ENCODE assay signal across 29 mouse cellular contexts in genomic region chr2:60401694-60402093, GRCm38 (mm10). TPM values are rescaled to one million over a fixed set of nuclear protein-coding genes. Genes with fewer than 3 reads are reported as not detected.
DNase-seq lines count a peak whose midpoint lies in the region; ATAC-seq and TF ChIP-seq lines count a peak whose summit lies in the region.
"Had no signal": no experiment of that assay in that cellular context is flagged by ENCODE, and none has a peak within 500 bp of the region (broad histone marks: within the 10 kb centered on the region; RNA-seq: fewer than 3 reads in every experiment).

No protein-coding gene starts in this region.

- H3K36me3 ChIP-seq in liver, postnatal 0 days (replicated peaks; ENCODE audit: insufficient read depth, low read length) = no peaks in the 10 kb centered on the region
- no peaks in the 10 kb centered on the region for H3K36me3 ChIP-seq in liver, embryonic 11.5 days (ENCODE audit: control insufficient read depth, insufficient read depth, low read length)
- H3K36me3 ChIP-seq: embryonic facial prominence, embryonic 13.5 days; embryonic facial prominence, embryonic 15.5 days; forebrain, embryonic 10.5 days; forebrain, embryonic 12.5 days; G1E had no signal

- no peaks in the 10 kb centered on the region for H3K27me3 ChIP-seq in liver, postnatal 0 days (ENCODE audit: insufficient read depth, low read length)
- no peaks in the 10 kb centered on the region for H3K27me3 ChIP-seq in liver, embryonic 11.5 days (replicated peaks; ENCODE audit: control insufficient read depth, insufficient read depth, low read length)
- H3K27me3 ChIP-seq: CH12.LX; embryonic facial prominence, embryonic 13.5 days; embryonic facial prominence, embryonic 15.5 days; forebrain, embryonic 12.5 days; Patski had no signal

- WGBS in liver, postnatal 0 days (ENCODE audit: insufficient replicate concordance) = 49% methylated on average over 5 of the region's 5 CpGs
- WGBS in liver, embryonic 11.5 days = 66% methylated on average over 5 of the region's 5 CpGs

- peak; percentile 82; the same call in 1 of the 2 replicates for ATAC-seq in frontal cortex, adult (ENCODE audit: low TSS enrichment)
- no peak for ATAC-seq in liver, postnatal 0 days
- ATAC-seq in liver, embryonic 11.5 days (replicated peaks; ENCODE audit: low FRiP score) = no peak
- ATAC-seq: activated CD4-positive, CD25-positive, alpha-beta regulatory T cell, adult 4 months; CD4-positive, CD25-positive, alpha-beta regulatory T cell, adult 4 months; forebrain, embryonic 14.5 days; Patski had no signal

- H3K4me1 ChIP-seq in liver, postnatal 0 days (ENCODE audit: insufficient read depth) = peaks cover 8% of the 10 kb centered on the region; the same call in 1 of the 2 replicates
- no peaks in the 10 kb centered on the region for H3K4me1 ChIP-seq in liver, embryonic 11.5 days (replicated peaks; ENCODE audit: control insufficient read depth, insufficient read depth, low read length)
- H3K4me1 ChIP-seq: embryonic facial prominence, embryonic 13.5 days; embryonic facial prominence, embryonic 15.5 days; forebrain, embryonic 10.5 days; forebrain, embryonic 12.5 days had no signal

- TF ChIP-seq CTCF in liver, postnatal 0 days (IDR thresholded peaks at IDR 0.05; ENCODE audit: low read depth) = no peak

- DNase-seq in frontal cortex, postnatal 25 days (ENCODE audit: low spot score in 2 of 2) = no peak
- no peak for DNase-seq in liver, postnatal 0 days
- DNase-seq in liver, embryonic 11.5 days (ENCODE audit: low spot score) = no peak
- peak; percentile 4 for DNase-seq in right cerebral cortex, adult 18-20 months
- no peak for DNase-seq in right cerebral cortex, postnatal 10 days (ENCODE audit: low spot score in 2 of 2)
- peak; percentile 20 for DNase-seq in brain, adult 2 months (ENCODE audit: low read depth, low spot score)
- DNase-seq: adrenal gland, adult 8-10 months; adrenal gland, postnatal 14 days; adrenal gland, postnatal 36 days; B cell, adult 2 months; cerebellum, adult 11 months; cerebellum, adult 18-20 months; cerebellum, adult 8-10 months; cerebellum, adult 9-11 months; cerebellum, postnatal 14 days; cerebellum, postnatal 36 days; embryo, embryonic 11 days had no signal

- H3K4me3 ChIP-seq in liver, postnatal 0 days (ENCODE audit: low read depth, low read length) = no peak overlapping the region
- H3K4me3 ChIP-seq in liver, embryonic 11.5 days (ENCODE audit: low read depth, low read length) = no peak overlapping the region
- H3K4me3 ChIP-seq: embryonic facial prominence, embryonic 13.5 days; embryonic facial prominence, embryonic 15.5 days; erythroblast, embryonic 14.5 days; forebrain, embryonic 10.5 days; forebrain, embryonic 12.5 days had no signal

- H3K27ac ChIP-seq in liver, postnatal 0 days (ENCODE audit: low read depth) = no peak overlapping the region
- H3K27ac ChIP-seq in liver, embryonic 11.5 days (ENCODE audit: low read depth, low read length) = no peak overlapping the region
- H3K27ac ChIP-seq: embryonic facial prominence, embryonic 13.5 days; embryonic facial prominence, embryonic 15.5 days; forebrain, embryonic 10.5 days; forebrain, embryonic 12.5 days had no signal

- H3K9ac ChIP-seq in liver, postnatal 0 days (replicated peaks) = no peak overlapping the region
- no peak overlapping the region for H3K9ac ChIP-seq in liver, embryonic 11.5 days (ENCODE audit: low read depth, low read length)
- H3K9ac ChIP-seq: embryonic facial prominence, embryonic 13.5 days; embryonic facial prominence, embryonic 15.5 days; forebrain, embryonic 12.5 days had no signal

- no peaks in the 10 kb centered on the region for H3K9me3 ChIP-seq in liver, postnatal 0 days (ENCODE audit: low read length)
- H3K9me3 ChIP-seq in liver, embryonic 11.5 days (ENCODE audit: control insufficient read depth, low read length) = no peaks in the 10 kb centered on the region
- H3K9me3 ChIP-seq: embryonic facial prominence, embryonic 13.5 days; embryonic facial prominence, embryonic 15.5 days; forebrain, embryonic 12.5 days; G1E had no signal

- TF ChIP-seq EP300 in liver, postnatal 0 days (IDR thresholded peaks at IDR 0.05; ENCODE audit: low read depth) = no peak

- H3K4me2 ChIP-seq in liver, postnatal 0 days (ENCODE audit: low read depth, low read length) = peak overlapping the region; percentile 13; the same call in 1 of the 2 replicates
- no peak overlapping the region for H3K4me2 ChIP-seq in liver, embryonic 11.5 days
- H3K4me2 ChIP-seq: embryonic facial prominence, embryonic 13.5 days; embryonic facial prominence, embryonic 15.5 days; forebrain, embryonic 12.5 days had no signal

RNA-seq across cellular contexts. Expression of gene Ly75, which starts 18.6 kb away (rescaled TPM):
- polyA plus RNA-seq in liver, postnatal 0 days (2015; fragmentation: Nextera tagmentation; extraction: Ambion mirVana) = 1.5 and 2.0 TPM in 2 replicates
- 8.5 and 9.3 TPM in 2 replicates for polyA plus RNA-seq in liver, embryonic 11.5 days (2014; fragmentation: Nextera tagmentation; extraction: Ambion mirVana)
- polyA plus RNA-seq: erythroblast, embryonic 14.5 days had no signal

Comparison
In these comparisons a context has a peak if more than half of its experiments do, and no peak if none do; other contexts are left out.
1. DNase-seq: peak in right cerebral cortex, adult 18-20 months (single experiment) and brain, adult 2 months (single experiment); none in frontal cortex, postnatal 25 days (0 of 2), liver, postnatal 0 days (single experiment), liver, embryonic 11.5 days (single experiment) and right cerebral cortex, postnatal 10 days (0 of 2).